Mouse (Mus musculus) spleen, postnatal 14 days (tissue): ENCODE measurements around the gene Ptprn2.

Source experiments
- DNase-seq, 2 experiments: peaks; one replicate each; pipeline ENCODE4 v3.0.0; 2021 to 2022; ENCODE audit warnings: low spot score in 2 of 2

Ptprn2 gene

GRCm38 (mm10) chr12:117135205-117135604 lies 649.7 kb downstream of the Ptprn2 start:
- no peak for DNase-seq

- DNase-seq = no peak
Observed at GRCm38 (mm10) chr12:117136472-117137010, 651.0 kb downstream of the Ptprn2 start.

GRCm38 (mm10) chr12:117140901-117141300 lies 655.4 kb downstream of the Ptprn2 start:
- no peak for DNase-seq

- DNase-seq = no peak
Observed at GRCm38 (mm10) chr12:117141394-117141793, 655.9 kb downstream of the Ptprn2 start.

- DNase-seq = no peak
Observed at GRCm38 (mm10) chr12:117149176-117149575, 663.7 kb downstream of the Ptprn2 start.

- no peak for DNase-seq
Observed at GRCm38 (mm10) chr12:117150611-117151395, 665.3 kb downstream of the Ptprn2 start.

- no peak for DNase-seq
Observed at GRCm38 (mm10) chr12:117151611-117152010, 666.1 kb downstream of the Ptprn2 start.

GRCm38 (mm10) chr12:117152366-117153165 lies 667.0 kb downstream of the Ptprn2 start:
- DNase-seq = no peak

GRCm38 (mm10) chr12:117153166-117153480 lies 667.6 kb downstream of the Ptprn2 start:
- no peak for DNase-seq

- no peak for DNase-seq
Observed at GRCm38 (mm10) chr12:117153671-117154355, 668.3 kb downstream of the Ptprn2 start.

GRCm38 (mm10) chr12:117154356-117155243 lies 669.1 kb downstream of the Ptprn2 start:
- no peak for DNase-seq

GRCm38 (mm10) chr12:117155307-117156220 lies 670.0 kb downstream of the Ptprn2 start:
- no peak for DNase-seq

GRCm38 (mm10) chr12:117156256-117156655 lies 670.7 kb downstream of the Ptprn2 start:
- DNase-seq = no peak

GRCm38 (mm10) chr12:117156786-117157185 lies 671.3 kb downstream of the Ptprn2 start:
- no peak for DNase-seq

- no peak for DNase-seq
Observed at GRCm38 (mm10) chr12:117157249-117157648, 671.7 kb downstream of the Ptprn2 start.

GRCm38 (mm10) chr12:117157660-117158386 lies 672.3 kb downstream of the Ptprn2 start:
- no peak for DNase-seq

GRCm38 (mm10) chr12:117158950-117159668 lies 673.6 kb downstream of the Ptprn2 start:
- DNase-seq = no peak

- DNase-seq = no peak
Observed at GRCm38 (mm10) chr12:117159669-117160210, 674.2 kb downstream of the Ptprn2 start.
